Mouse (Mus musculus) limb, embryonic 11.5 days (tissue): ENCODE data around the gene Nox3. TPM values are rescaled to one million over a fixed set of nuclear protein-coding genes. Genes with fewer than 3 reads are reported as not detected.

Source experiments
- ATAC-seq: fragments of 200-750 bp; cut with Nextera tagmentation; 2 replicates; pipeline ENCODE4 v1.8.0; 2017; ENCODE audit warnings: low read depth; ENCODE audit not compliant: insufficient number of reproducible peaks, low FRiP score, low TSS enrichment
- DNase-seq: peaks from one replicate; pipeline ENCODE4 v3.0.0-alpha.2; 2015; ENCODE audit warnings: low spot score
- H3K27ac ChIP-seq: fragments of 300-500 bp; sonication (generic); replicated peaks from 2 replicates; pipeline ENCODE4 v1.5.1; 2014; ENCODE audit warnings: low read depth, mild to moderate bottlenecking, low read length
- H3K27me3 ChIP-seq: fragments of 300-500 bp; sonication (generic); 2 replicates; pipeline ENCODE4 v1.6.1; 2014; ENCODE audit warnings: mild to moderate bottlenecking, low read length, mixed read lengths; ENCODE audit not compliant: control insufficient read depth, insufficient read depth
- H3K36me3 ChIP-seq: fragments of 300-500 bp; sonication (generic); 2 replicates; pipeline ENCODE4 v1.6.1; 2014; ENCODE audit warnings: mild to moderate bottlenecking, low read length, moderate library complexity, mixed read lengths; ENCODE audit not compliant: control insufficient read depth, insufficient read depth
- H3K4me1 ChIP-seq: fragments of 300-500 bp; sonication (generic); 2 replicates; pipeline ENCODE4 v1.6.1; 2014; ENCODE audit warnings: low read length, mixed read lengths; ENCODE audit not compliant: control insufficient read depth, insufficient read depth
- H3K4me2 ChIP-seq: fragments of 300-500 bp; sonication (generic); 2 replicates; pipeline ENCODE4 v1.6.1; 2014; ENCODE audit warnings: low read depth, mild to moderate bottlenecking, moderate library complexity; ENCODE audit not compliant: severe bottlenecking
- H3K4me3 ChIP-seq: fragments of 300-500 bp; sonication (generic); 2 replicates; pipeline ENCODE4 v1.5.1; 2014; ENCODE audit warnings: low read depth, low read length
- H3K9ac ChIP-seq: fragments of 300-500 bp; sonication (generic); 2 replicates; pipeline ENCODE4 v1.6.1; 2014; ENCODE audit warnings: mild to moderate bottlenecking, low read length
- H3K9me3 ChIP-seq: fragments of 300-500 bp; sonication (generic); 2 replicates; pipeline ENCODE4 v1.6.1; 2016; ENCODE audit warnings: low read length; ENCODE audit not compliant: control insufficient read depth
- WGBS: fragments of 180-500 bp; shearing (Covaris S2); extraction: QIAGEN DNeasy Blood & Tissue Kit; methylation state at CpG from one replicate; pipeline ENCODE4 v1.1.7; 2014; 5-methylcytosine and 5-hydroxymethylcytosine counted together
- polyA plus RNA-seq: library from polyadenylated mRNA; unstranded; fragments of >200 nt; fragmentation: Nextera tagmentation; extraction: Ambion mirVana; gene quantifications from 2 replicates; pipeline ENCODE4 v1.2.1, GENCODE M21; 2014

Nox3 gene
- polyA plus RNA-seq, 1 experiment from 2014 or later: not detected

- Histone ChIP-seq H3K4me1 (no peaks in the 10 kb centered on the region), H3K36me3 (no peaks in the 10 kb centered on the region), H3K4me3 (no peak overlapping the region), H3K9me3 (no peaks in the 10 kb centered on the region), H3K4me2 (no peak overlapping the region), H3K27me3 (no peaks in the 10 kb centered on the region), H3K9ac (no peak overlapping the region), H3K27ac (no peak overlapping the region)
- ATAC-seq (no peak), DNase-seq (no peak)
- WGBS: 75% methylated on average over 1 of the region's 1 CpGs
Observed at GRCm38 (mm10) chr17:3597130-3597529, 98.9 kb downstream of the Nox3 start.

Other genes starting within 250 kb of the Nox3 start
- 0.48 TPM in 1 of 2 replicates, not detected in the other for gene Cldn20, start 163.7 kb downstream of the Nox3 start, polyA plus RNA-seq
- 21.4 and 22.7 TPM in 2 replicates for gene Tfb1m, start 138.5 kb downstream of the Nox3 start, polyA plus RNA-seq